Mouse (Mus musculus) small intestine, adult 10 weeks (tissue): ENCODE measurements around the gene Olfr294. TPM values are rescaled to one million over a fixed set of nuclear protein-coding genes. Genes with fewer than 3 reads are reported as not detected.

Experiments
- polyA plus RNA-seq: library from polyadenylated mRNA; stranded (reverse); fragments of 350-450 nt; fragmentation: Illumina TruSeq; extraction: RNeasy Lipid Tissue Mini Kit (QIAGEN cat#74804); gene quantifications from one replicate; pipeline ENCODE4 v1.2.3, GENCODE M21; 2014; ENCODE audit warnings: low replicate concordance

Gene Olfr294
- polyA plus RNA-seq: not detected

DNA sequence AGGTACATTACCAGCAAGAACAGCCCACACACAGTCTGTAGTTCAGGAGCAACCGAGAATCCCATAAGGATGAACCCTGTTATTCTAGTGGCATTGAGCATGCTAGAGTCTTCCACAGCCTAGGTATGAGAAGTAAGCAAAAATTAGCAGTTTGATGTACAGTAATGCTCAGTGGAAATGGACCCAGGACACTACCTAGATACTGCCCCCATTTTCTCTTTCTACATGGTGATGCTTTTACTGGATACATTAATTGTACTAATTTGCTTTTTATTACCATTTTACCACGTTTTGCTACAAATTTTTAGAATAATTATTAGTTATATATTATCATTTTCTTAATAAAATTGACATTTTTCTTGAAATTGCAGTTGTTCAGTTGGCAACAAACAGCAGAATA, at the start of gene Olfr294:
TSS of gene Olfr294 (minus strand) at position 101 of the 400 bp plus-strand sequence.

GRCm38 (mm10) chr7:86648761-86649160, 32.3 kb upstream of the Olfr294 start, which contains the start of gene Olfr293:
Gene Olfr293, plus strand, starts transcription at chr7:86649061.

DNA sequence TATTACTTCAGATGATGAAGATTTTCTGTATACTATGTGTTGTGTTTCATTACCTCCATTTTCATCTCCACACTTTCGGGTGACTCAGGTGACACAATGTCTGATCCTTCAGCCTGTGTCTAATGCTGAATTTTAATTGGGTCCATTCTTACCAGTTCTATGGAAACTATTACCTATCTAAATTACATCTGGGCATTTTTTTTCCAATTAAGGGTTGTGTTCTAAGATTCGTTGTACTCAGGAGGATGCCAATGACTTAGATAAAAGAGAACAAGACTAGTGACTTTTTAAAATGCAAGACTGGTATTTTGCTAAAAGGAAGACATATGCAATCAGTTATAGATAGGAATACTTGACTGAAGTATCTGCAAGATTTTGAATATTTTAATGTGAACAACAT, 32.9 kb downstream of the Olfr294 start, which contains the start of gene Olfr295:
TSS of gene Olfr295 (plus strand) at position 301 of the 400 bp plus-strand sequence.

Other genes with a start within 250 kb of the Olfr294 start
- gene Olfr305, start 249.7 kb downstream of the Olfr294 start, polyA plus RNA-seq: not detected
- not detected for gene Olfr304, start 230.0 kb downstream of the Olfr294 start, polyA plus RNA-seq
- not detected for gene Olfr303, start 218.9 kb downstream of the Olfr294 start, polyA plus RNA-seq
- gene Olfr301, start 212.8 kb downstream of the Olfr294 start, polyA plus RNA-seq: not detected
- not detected for gene Olfr299, start 156.7 kb downstream of the Olfr294 start, polyA plus RNA-seq
- gene Olfr298, start 124.2 kb downstream of the Olfr294 start, polyA plus RNA-seq: not detected
- not detected for gene Olfr297, start 96.7 kb downstream of the Olfr294 start, polyA plus RNA-seq
- not detected for gene Olfr295, start 32.8 kb downstream of the Olfr294 start, polyA plus RNA-seq
- not detected for gene Olfr293, start 32.4 kb upstream of the Olfr294 start, polyA plus RNA-seq
- not detected for gene Olfr292, start 71.7 kb upstream of the Olfr294 start, polyA plus RNA-seq
- not detected for gene Folh1, start 159.3 kb upstream of the Olfr294 start, polyA plus RNA-seq
- gene Vmn2r77, start 178.4 kb upstream of the Olfr294 start, polyA plus RNA-seq: not detected